Mouse (Mus musculus) cortical plate, adult 2 months (tissue): ENCODE results near the gene Prpf19.
A peak's percentile ranks its signal among the peaks of the same experiment; 100 is the strongest.

ENCODE experiments used
- CTCF ChIP-seq: fragments of 200-500 bp; IDR thresholded peaks from 2 replicates; pipeline ENCODE4 v1.5.1; 2011; ENCODE audit warnings: mild to moderate bottlenecking, control low read depth, low read length; ENCODE audit not compliant: insufficient read depth; ENCODE audit errors: extremely low read depth
- POLR2A ChIP-seq: fragments of 200-500 bp; IDR thresholded peaks from 2 replicates; pipeline ENCODE4 v1.6.1; 2011; ENCODE audit warnings: mild to moderate bottlenecking, low read length, control low read depth; ENCODE audit not compliant: insufficient read depth; ENCODE audit errors: extremely low read depth

- TF ChIP-seq CTCF (no peak), POLR2A (peak; percentile 74; the same call in 1 of the 2 replicates)
Observed at GRCm38 (mm10) chr19:10949112-10949511, 54.1 kb downstream of the Prpf19 start, which contains the start of gene Ccdc86.
